Mouse (Mus musculus) layer of hippocampus, postnatal 25 days (tissue): ENCODE data around the gene Gm12166. TPM values are rescaled to one million over a fixed set of nuclear protein-coding genes. Genes with fewer than 3 reads are reported as not detected.

Source experiments
- DNase-seq, 2 experiments: peaks; one replicate each; pipeline ENCODE4 v3.0.0; 2022; ENCODE audit warnings: mixed read lengths in 2 of 2, low spot score in 1 of 2; ENCODE audit errors: extremely low spot score in 1 of 2
- total RNA-seq, 2 experiments: library from RNA; stranded (reverse); gene quantifications; 2 replicates each; pipeline ENCODE4 v1.2.3; 2021

The Gm12166 gene
- total RNA-seq = 1 to 10 TPM; 3.4 to 4.2 TPM

DNA sequence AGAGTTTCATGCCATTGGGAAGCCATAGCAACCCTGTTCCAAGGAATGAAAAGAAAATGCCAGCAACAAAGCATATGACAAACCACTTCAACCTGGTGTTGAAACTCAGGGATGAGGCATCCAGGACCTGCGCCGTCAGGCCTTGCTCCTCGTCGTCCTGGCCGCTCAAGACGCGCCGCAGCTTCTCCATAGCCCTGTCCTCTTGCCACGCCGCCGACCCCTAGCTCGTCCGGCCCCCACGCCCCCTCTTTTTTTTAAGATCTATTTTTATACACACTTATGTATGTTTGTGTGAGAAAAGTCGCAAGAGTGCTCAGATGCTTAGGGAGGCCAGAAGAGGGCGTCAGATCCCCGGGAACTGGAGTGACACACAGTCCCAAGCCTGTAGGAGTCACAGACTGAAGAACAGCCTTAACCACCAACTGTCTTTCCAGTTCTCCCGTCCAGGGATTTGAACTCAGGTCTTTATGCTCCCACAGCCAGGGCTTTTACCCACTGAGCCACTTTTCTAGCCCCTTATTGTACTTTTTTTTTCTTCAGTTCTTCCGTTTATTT lies at the start of gene Gm12166:
Gene Gm12166, minus strand, starts transcription at position 217 of the 555 bp plus-strand sequence.
- peak in 1 of 2 experiments; percentile 58 for DNase-seq

DNA sequence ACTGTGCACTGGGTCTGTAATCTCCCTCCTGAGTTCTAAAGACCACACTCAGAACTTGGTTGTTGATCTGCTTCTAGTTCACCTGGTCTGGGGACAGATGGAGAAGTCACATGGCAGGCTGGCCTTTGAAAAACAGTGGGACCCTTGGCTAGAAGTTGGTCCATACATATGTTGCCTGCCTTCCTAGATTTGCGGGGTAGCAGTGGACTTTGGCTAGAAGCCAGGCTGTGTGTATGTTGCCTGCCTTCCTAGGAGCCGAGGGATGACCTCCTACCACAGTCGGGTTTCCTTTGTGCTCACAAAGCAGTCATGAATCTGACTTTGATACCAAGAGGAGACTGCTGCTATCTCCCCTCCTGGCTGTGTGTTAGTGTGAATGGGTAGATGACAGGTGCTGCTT lies 44.9 kb upstream of the Gm12166 start:
- no peak for DNase-seq

DNA sequence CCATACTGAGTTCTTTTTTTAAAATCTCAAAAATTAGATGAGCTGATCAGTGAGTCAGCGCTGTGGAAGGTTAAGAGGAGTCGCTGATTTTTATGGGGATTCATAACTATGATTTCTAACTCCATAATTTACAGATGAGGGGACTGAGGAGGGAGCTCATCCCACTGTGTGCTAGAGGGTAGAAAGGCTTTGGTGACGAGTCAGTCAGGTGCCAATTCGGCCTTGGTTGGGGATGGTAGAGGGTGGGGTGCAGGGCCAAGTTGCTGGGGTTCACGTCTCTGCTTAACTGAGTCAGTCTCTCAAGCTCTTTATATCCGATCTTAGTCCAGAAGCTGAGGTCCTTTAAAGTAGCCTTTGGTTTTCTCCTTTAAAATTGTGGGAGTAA lies 44.1 kb upstream of the Gm12166 start:
- DNase-seq = no peak

GRCm38 (mm10) chr11:46095477-46096264 lies 43.5 kb upstream of the Gm12166 start:
- no peak for DNase-seq

GRCm38 (mm10) chr11:46092121-46092520 lies 40.0 kb upstream of the Gm12166 start:
- no peak for DNase-seq

GRCm38 (mm10) chr11:46090951-46091667 lies 39.0 kb upstream of the Gm12166 start:
- no peak for DNase-seq

GRCm38 (mm10) chr11:46090036-46090725 lies 38.1 kb upstream of the Gm12166 start:
- DNase-seq = no peak

GRCm38 (mm10) chr11:46089081-46089713 lies 37.1 kb upstream of the Gm12166 start:
- DNase-seq = no peak

DNA sequence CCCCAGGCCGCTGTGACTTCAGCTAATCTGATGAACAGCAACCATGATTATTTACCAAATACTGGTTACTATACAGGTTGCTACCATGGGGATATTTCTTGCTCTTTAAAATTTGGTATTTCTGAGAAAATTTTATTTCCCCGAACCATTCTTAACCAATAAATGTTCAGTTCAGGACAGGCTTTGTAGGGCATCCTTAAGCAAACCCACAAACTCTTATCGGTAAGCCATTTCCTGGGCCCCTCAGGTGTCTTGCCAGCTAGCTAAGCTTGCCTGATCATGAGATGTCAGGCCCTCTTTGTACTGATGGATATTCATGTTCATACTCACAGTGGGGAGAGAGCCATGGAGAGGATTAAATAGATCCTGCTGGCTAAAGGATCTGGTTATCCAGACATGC lies 34.3 kb upstream of the Gm12166 start:
- no peak for DNase-seq

DNA sequence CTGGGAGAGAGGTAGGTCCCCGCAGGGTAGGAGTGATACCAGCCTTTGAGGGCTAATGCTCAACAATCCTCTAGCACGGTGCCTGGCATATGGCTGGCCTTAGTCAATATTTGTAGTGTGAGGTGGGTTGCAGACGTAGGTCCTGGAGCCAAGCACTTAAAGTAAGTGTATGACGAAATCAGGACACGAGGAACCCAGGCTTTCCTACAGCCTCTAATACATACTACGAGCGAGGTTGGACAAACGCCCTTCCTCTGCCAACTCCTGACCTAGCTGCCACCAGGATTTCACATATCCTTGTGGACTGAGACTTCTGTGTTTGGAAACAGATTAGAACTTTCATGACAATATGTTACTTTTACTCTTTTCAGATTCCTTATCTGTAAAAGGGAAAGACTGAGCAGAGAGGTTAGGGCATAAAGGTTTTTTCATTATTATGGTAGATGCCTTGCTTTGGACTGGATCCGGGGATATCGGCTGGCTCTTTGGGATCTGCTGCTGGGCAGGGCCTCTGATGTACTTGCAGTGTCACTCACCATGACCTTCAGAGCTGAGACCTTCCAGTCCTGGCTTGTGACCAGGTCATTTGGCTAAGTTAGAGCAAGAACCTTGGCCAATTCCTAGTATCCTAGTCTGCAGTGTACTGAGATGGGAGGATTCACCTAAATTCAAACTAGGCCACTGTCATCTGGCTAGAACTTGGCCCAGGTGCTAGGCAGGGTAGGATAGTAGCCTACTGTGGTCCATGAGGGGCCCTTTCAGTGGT lies 33.5 kb upstream of the Gm12166 start:
- DNase-seq = no peak

GRCm38 (mm10) chr11:46084568-46084967 lies 32.4 kb upstream of the Gm12166 start:
- DNase-seq = no peak

- no peak for DNase-seq
Observed at GRCm38 (mm10) chr11:46083835-46084444, 31.8 kb upstream of the Gm12166 start.

GRCm38 (mm10) chr11:46083405-46083804 lies 31.3 kb upstream of the Gm12166 start:
- DNase-seq = no peak

- no peak for DNase-seq
Observed at GRCm38 (mm10) chr11:46081075-46081474, 29.0 kb upstream of the Gm12166 start.

DNA sequence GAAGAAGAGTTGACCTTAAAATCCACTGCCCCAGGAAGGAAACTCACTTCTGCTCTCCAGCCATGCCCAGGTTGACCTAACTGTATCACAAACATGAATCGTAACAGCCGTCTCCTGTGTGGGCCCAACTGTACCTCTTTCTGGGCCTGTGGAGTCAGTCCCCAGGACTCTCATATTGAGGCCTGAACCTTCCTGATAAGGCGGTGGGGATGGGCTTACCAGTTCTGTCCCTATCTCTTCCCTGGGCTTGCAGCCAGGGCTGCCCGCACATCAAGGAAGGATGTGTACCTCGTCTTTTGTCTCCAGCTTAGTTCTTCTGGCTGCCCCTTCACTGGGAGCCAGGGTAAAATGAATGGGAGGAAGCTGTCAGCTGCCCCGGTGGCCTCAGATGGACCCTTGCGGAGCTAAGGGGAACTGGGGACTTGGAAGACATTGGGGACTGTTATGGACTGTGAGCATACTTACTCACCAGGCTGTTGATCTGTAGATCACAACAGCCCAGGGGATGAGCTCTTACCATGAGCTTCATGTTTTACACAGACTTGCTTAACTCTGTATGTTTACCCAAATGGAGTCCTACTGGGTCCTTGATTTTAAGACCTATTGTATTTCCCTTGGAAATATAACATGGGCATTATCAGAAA lies 25.7 kb upstream of the Gm12166 start:
- DNase-seq = no peak

DNA sequence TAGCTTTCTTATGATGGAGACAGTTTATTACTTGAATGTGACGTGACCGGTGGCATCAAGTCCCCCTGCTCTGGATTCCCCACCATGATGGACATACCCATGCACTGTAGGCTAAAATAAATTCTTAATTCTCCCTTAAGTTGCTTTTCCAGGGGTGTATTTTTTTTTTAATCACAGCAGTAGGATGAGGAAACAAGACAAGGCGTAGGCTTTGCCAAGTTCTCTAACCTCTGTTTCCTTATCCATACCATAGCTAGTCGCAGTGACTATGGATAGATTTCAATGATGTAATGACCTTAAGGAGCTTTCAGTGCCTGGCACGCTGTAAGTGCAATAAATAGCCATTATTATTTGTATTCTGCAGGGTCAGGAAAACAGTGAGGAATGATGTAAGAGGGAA lies 25.2 kb upstream of the Gm12166 start:
- DNase-seq = no peak

- DNase-seq = no peak
Observed at GRCm38 (mm10) chr11:46076442-46077158, 24.5 kb upstream of the Gm12166 start.

DNA sequence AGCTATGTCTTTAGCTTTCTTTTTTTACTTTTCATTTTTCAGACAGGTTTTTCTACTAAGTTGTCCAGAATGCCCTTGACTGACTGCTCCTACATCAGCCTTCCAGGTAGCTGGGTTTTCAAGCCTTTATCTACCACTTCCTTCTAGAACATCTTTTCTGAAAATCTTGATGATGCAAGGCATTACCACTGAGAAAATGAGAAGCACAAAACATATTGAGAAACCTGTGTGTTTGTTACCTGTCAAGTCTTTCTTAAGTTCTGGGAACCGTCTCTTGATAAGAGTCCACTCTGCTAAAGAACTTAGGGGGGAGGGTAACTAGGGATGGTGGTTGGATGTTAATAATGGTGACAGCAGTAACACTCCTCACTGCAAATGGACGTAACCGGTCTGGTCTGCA lies 23.4 kb upstream of the Gm12166 start:
- no peak for DNase-seq
